Mouse (Mus musculus) spleen, embryonic (tissue): Measurements from ENCODE around the gene Nectin2.

ENCODE experiments used
- CTCF ChIA-PET: fragments of 350-600 bp; sonication (Branson Sonifier 250); formaldehyde crosslinking; loops from one replicate; lab custom pipeline; 2022; lab: Charles Lee

Nectin2 gene

GRCm38 (mm10) chr7:19714836-19715235, 35.4 kb downstream of the Nectin2 start:
- CTCF ChIA-PET, result interaction anchor here (0.9 kb wide), 1 partner anchor 50 kb away, joined by 4 read pairs; no protein-coding TSS in a partner anchor

- CTCF ChIA-PET, result interaction anchor here (0.9 to 1.3 kb wide), 2 partner anchors 13 to 48 kb away, joined by 3 to 4 read pairs; no protein-coding TSS in a partner anchor
Measured at GRCm38 (mm10) chr7:19713598-19713997, 36.7 kb downstream of the Nectin2 start.

- CTCF ChIA-PET, result interaction anchor here (1.0 to 1.3 kb wide), 2 partner anchors 13 to 68 kb away, joined by 3 read pairs; no protein-coding TSS in a partner anchor
Measured at GRCm38 (mm10) chr7:19713196-19713595, 37.1 kb downstream of the Nectin2 start.

GRCm38 (mm10) chr7:19712414-19712813, 37.9 kb downstream of the Nectin2 start:
- CTCF ChIA-PET, result interaction anchor here (0.6 to 1.3 kb wide), 3 partner anchors 12 to 422 kb away, joined by 3 read pairs; no protein-coding TSS in a partner anchor

GRCm38 (mm10) chr7:19710650-19711049, 39.6 kb downstream of the Nectin2 start:
- CTCF ChIA-PET, result interaction anchor here (0.6 to 1.3 kb wide), 3 partner anchors 11 to 151 kb away, joined by 3 read pairs; partner anchors contain the start of gene Ceacam16

- CTCF ChIA-PET, result no interaction called here
Measured at GRCm38 (mm10) chr7:19705271-19705670, 45.0 kb downstream of the Nectin2 start.

GRCm38 (mm10) chr7:19704475-19704874, 45.8 kb downstream of the Nectin2 start:
- CTCF ChIA-PET, result no interaction called here

GRCm38 (mm10) chr7:19702859-19703555, 47.3 kb downstream of the Nectin2 start:
- CTCF ChIA-PET, result interaction anchor here (0.6 to 1.3 kb wide), 3 partner anchors 20 to 48 kb away, joined by 3 to 4 read pairs (median 4); partner anchors contain the start of gene Nectin2

- CTCF ChIA-PET, result interaction anchor here (0.5 to 2.3 kb wide), 5 partner anchors 12 to 106 kb away, joined by 3 to 13 read pairs (median 3); partner anchors contain the start of gene Gm44805
Measured at GRCm38 (mm10) chr7:19701069-19701761, 49.1 kb downstream of the Nectin2 start.

GRCm38 (mm10) chr7:19700299-19701068, 49.8 kb downstream of the Nectin2 start:
- CTCF ChIA-PET, result interaction anchor here (0.6 to 2.3 kb wide), 9 partner anchors 10 to 145 kb away, joined by 3 to 13 read pairs (median 3); no protein-coding TSS in a partner anchor

GRCm38 (mm10) chr7:19699827-19700148, 50.5 kb downstream of the Nectin2 start:
- CTCF ChIA-PET, result interaction anchor here (0.6 to 1.2 kb wide), 6 partner anchors 11 to 145 kb away, joined by 3 to 6 read pairs (median 4); no protein-coding TSS in a partner anchor

- CTCF ChIA-PET, result interaction anchor here (0.6 to 1.5 kb wide), 5 partner anchors 11 to 37 kb away, joined by 3 to 6 read pairs (median 3); no protein-coding TSS in a partner anchor
Measured at GRCm38 (mm10) chr7:19698907-19699826, 51.1 kb downstream of the Nectin2 start, which contains the start of gene Apoe. Apoe (minus strand) TSS chr7:19699188.

- CTCF ChIA-PET, result interaction anchor here (0.6 to 1.5 kb wide), 2 partner anchors 14 to 19 kb away, joined by 3 read pairs; no protein-coding TSS in a partner anchor
Measured at GRCm38 (mm10) chr7:19697949-19698906, 52.1 kb downstream of the Nectin2 start.

GRCm38 (mm10) chr7:19696336-19696873, 53.9 kb downstream of the Nectin2 start:
- CTCF ChIA-PET, result no interaction called here

- CTCF ChIA-PET, result no interaction called here
Measured at GRCm38 (mm10) chr7:19695881-19696280, 54.4 kb downstream of the Nectin2 start.

GRCm38 (mm10) chr7:19695213-19695594, 55.1 kb downstream of the Nectin2 start:
- CTCF ChIA-PET, result no interaction called here

GRCm38 (mm10) chr7:19694336-19695212, 55.7 kb downstream of the Nectin2 start:
- CTCF ChIA-PET, result no interaction called here
